Mouse (Mus musculus) megakaryocyte, embryonic 14.5 days (primary cell): ENCODE measurements around the gene Chfr. TPM values are rescaled to one million over a fixed set of nuclear protein-coding genes. Genes with fewer than 3 reads are reported as not detected.
A peak's percentile ranks its signal among the peaks of the same experiment; 100 is the strongest.
"Not testable (repeated sequence)": the region's sequence is repeated elsewhere in the genome, so short reads cannot be mapped to it uniquely, and the experiment has no call there.

ENCODE experiments used
- H3K27me3 ChIP-seq: replicated peaks from 2 replicates; pipeline ENCODE3; 2012; ENCODE audit warnings: inconsistent platforms
- H3K36me3 ChIP-seq: replicated peaks from 2 replicates; pipeline ENCODE3; 2012; ENCODE audit warnings: low read length, inconsistent platforms, mixed read lengths
- H3K4me1 ChIP-seq: 2 replicates; pipeline ENCODE4 v1.6.1; 2012; ENCODE audit warnings: inconsistent platforms
- H3K4me3 ChIP-seq: replicated peaks from 2 replicates; pipeline ENCODE3; 2012; ENCODE audit warnings: moderate library complexity, mild to moderate bottlenecking, inconsistent platforms
- H3K9me3 ChIP-seq: 2 replicates; pipeline ENCODE4 v1.6.1; 2012; ENCODE audit warnings: inconsistent platforms
- FLI1 ChIP-seq: IDR thresholded peaks from 2 replicates; pipeline ENCODE4 v1.6.1; 2012; ENCODE audit warnings: low read length, inconsistent platforms, mixed read lengths
- GATA1 ChIP-seq: IDR thresholded peaks from 3 replicates; pipeline ENCODE4 v1.6.1; 2012; ENCODE audit warnings: mixed read lengths, low read length, inconsistent platforms, borderline replicate concordance
- polyA plus RNA-seq: library from polyadenylated mRNA; stranded (reverse); fragments of >175 nt; gene quantifications from 2 replicates; pipeline ENCODE4 v1.2.3, GENCODE M21; 2012; ENCODE audit warnings: low replicate concordance; ENCODE audit not compliant: insufficient read depth

Chfr gene
- polyA plus RNA-seq, 1 experiment, result 30.1 TPM

- Histone ChIP-seq H3K4me3 (peak overlapping the region; percentile 100), H3K36me3 (peaks cover 52% of the 10 kb centered on the region), H3K9me3 (no peaks in the 10 kb centered on the region), H3K4me1 (peaks cover 45% of the 10 kb centered on the region), H3K27me3 (no peaks in the 10 kb centered on the region)
- no peak for TF ChIP-seq FLI1
- no peak for TF ChIP-seq GATA1
Measured at GRCm38 (mm10) chr5:110108305-110108628, 27.4 kb upstream of the Chfr start.

- no peak for TF ChIP-seq GATA1
- TF ChIP-seq FLI1, result no peak
- Histone ChIP-seq H3K9me3 (no peaks in the 10 kb centered on the region), H3K4me3 (peak within 1 kb of the TSS; percentile 94), H3K4me1 (peaks cover 36% of the 10 kb centered on the region), H3K36me3 (peaks cover 49% of the 10 kb centered on the region), H3K27me3 (no peaks in the 10 kb centered on the region)
Measured at GRCm38 (mm10) chr5:110109991-110110441, 25.6 kb upstream of the Chfr start, which contains the start of gene Zfp605. TSS of gene Zfp605 (plus strand) at chr5:110110092.

GRCm38 (mm10) chr5:110122380-110122779 lies 13.3 kb upstream of the Chfr start:
- not testable (repeated sequence) for H3K9me3 ChIP-seq, H3K4me1 ChIP-seq, H3K4me3 ChIP-seq, H3K27me3 ChIP-seq
- H3K36me3 ChIP-seq, result peaks cover 66% of the 10 kb centered on the region

GRCm38 (mm10) chr5:110136087-110136464 lies 434 bp downstream of the Chfr start:
- no peak for TF ChIP-seq FLI1
- no peak for TF ChIP-seq GATA1
- H3K9me3 ChIP-seq, result peaks cover 24% of the 10 kb centered on the region

GRCm38 (mm10) chr5:110137816-110138215 lies 2.2 kb downstream of the Chfr start:
- no peak overlapping the region for H3K4me3 ChIP-seq
- no peak for TF ChIP-seq FLI1
- no peak for TF ChIP-seq GATA1
- H3K27me3 ChIP-seq, result no peaks in the 10 kb centered on the region
- peaks cover 17% of the 10 kb centered on the region for H3K9me3 ChIP-seq
- peaks cover 50% of the 10 kb centered on the region for H3K36me3 ChIP-seq
- peaks cover 37% of the 10 kb centered on the region for H3K4me1 ChIP-seq

More at GRCm38 (mm10) chr5:110136087-110136464, 434 bp downstream of the Chfr start:
- peak overlapping the region; percentile 95 for H3K4me3 ChIP-seq
- no peaks in the 10 kb centered on the region for H3K27me3 ChIP-seq
- peaks cover 36% of the 10 kb centered on the region for H3K36me3 ChIP-seq
- peaks cover 29% of the 10 kb centered on the region for H3K4me1 ChIP-seq

- Histone ChIP-seq H3K27me3 (no peaks in the 10 kb centered on the region), H3K9me3 (peaks cover 5% of the 10 kb centered on the region; the same call in 1 of the 2 replicates), H3K4me1 (peaks cover 44% of the 10 kb centered on the region), H3K4me3 (peak overlapping the region; percentile 38), H3K36me3 (peaks cover 64% of the 10 kb centered on the region)
- TF ChIP-seq GATA1 (no peak), FLI1 (no peak)
Measured at GRCm38 (mm10) chr5:110139325-110139724, 3.7 kb downstream of the Chfr start.

- Histone ChIP-seq H3K36me3 (peaks cover 73% of the 10 kb centered on the region), H3K9me3 (no peaks in the 10 kb centered on the region), H3K27me3 (no peaks in the 10 kb centered on the region), H3K4me3 (no peak overlapping the region), H3K4me1 (peaks cover 44% of the 10 kb centered on the region)
- TF ChIP-seq GATA1 (no peak), FLI1 (no peak)
Measured at GRCm38 (mm10) chr5:110140424-110140823, 4.8 kb downstream of the Chfr start.

- Histone ChIP-seq H3K4me1 (peaks cover 39% of the 10 kb centered on the region), H3K9me3 (no peaks in the 10 kb centered on the region), H3K27me3 (no peaks in the 10 kb centered on the region), H3K4me3 (no peak overlapping the region), H3K36me3 (peaks cover 92% of the 10 kb centered on the region)
- TF ChIP-seq GATA1 (no peak), FLI1 (no peak)
Measured at GRCm38 (mm10) chr5:110142309-110142708, 6.7 kb downstream of the Chfr start.

- TF ChIP-seq GATA1 (no peak), FLI1 (no peak)
- H3K4me1 ChIP-seq, result peaks cover 32% of the 10 kb centered on the region
- no peaks in the 10 kb centered on the region for H3K27me3 ChIP-seq
- peaks cover 93% of the 10 kb centered on the region for H3K36me3 ChIP-seq
- no peaks in the 10 kb centered on the region for H3K9me3 ChIP-seq
- H3K4me3 ChIP-seq, result no peak overlapping the region
Measured at GRCm38 (mm10) chr5:110143007-110143406, 7.4 kb downstream of the Chfr start.

- H3K4me1 ChIP-seq, result peaks cover 19% of the 10 kb centered on the region
- no peaks in the 10 kb centered on the region for H3K27me3 ChIP-seq
- no peaks in the 10 kb centered on the region for H3K9me3 ChIP-seq
- no peak overlapping the region for H3K4me3 ChIP-seq
- TF ChIP-seq GATA1, result no peak
- peaks cover 93% of the 10 kb centered on the region for H3K36me3 ChIP-seq
Measured at GRCm38 (mm10) chr5:110169374-110169773, 33.7 kb downstream of the Chfr start.
